Mouse (Mus musculus): ENCODE data around the gene Hist1h2ag.

DNA sequence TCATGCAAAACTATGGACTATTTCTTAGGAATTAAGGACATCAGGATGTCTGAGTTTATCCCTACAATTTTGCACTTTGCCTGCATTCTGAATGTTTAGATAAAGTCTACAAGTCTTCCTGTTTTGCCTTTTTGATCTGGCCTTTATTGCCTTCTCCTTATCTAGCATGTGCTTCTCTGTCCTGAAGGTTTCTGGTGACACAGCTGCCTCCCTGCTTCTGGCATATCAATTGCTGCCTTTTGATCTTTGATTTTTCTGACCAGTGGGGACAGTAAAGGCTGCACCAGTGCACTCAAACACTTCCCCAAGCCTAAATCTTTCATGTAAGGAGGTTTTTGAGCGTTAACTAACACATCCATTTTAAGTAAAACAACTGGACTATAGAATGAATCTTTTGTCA, 20.7 kb upstream of the Hist1h2ag start:
- TF ChIP-seq POLR2A (IDR thresholded peaks at IDR 0.05; ENCODE audit: borderline replicate concordance, control insufficient read depth, low read depth, low read length) (no peak), CTCF (IDR thresholded peaks at IDR 0.05; ENCODE audit: control insufficient read depth, insufficient read depth, low read length) (no peak)

All from bone marrow, adult 2 months (tissue).